Mouse (Mus musculus) spleen, postnatal 10 days (tissue): Measurements from ENCODE around the gene Pgc.

Experiments
- DNase-seq, 2 experiments: peaks; one replicate each; pipeline ENCODE4 v3.0.0; 2021 to 2022; ENCODE audit warnings: low spot score in 2 of 2

Pgc gene

DNA sequence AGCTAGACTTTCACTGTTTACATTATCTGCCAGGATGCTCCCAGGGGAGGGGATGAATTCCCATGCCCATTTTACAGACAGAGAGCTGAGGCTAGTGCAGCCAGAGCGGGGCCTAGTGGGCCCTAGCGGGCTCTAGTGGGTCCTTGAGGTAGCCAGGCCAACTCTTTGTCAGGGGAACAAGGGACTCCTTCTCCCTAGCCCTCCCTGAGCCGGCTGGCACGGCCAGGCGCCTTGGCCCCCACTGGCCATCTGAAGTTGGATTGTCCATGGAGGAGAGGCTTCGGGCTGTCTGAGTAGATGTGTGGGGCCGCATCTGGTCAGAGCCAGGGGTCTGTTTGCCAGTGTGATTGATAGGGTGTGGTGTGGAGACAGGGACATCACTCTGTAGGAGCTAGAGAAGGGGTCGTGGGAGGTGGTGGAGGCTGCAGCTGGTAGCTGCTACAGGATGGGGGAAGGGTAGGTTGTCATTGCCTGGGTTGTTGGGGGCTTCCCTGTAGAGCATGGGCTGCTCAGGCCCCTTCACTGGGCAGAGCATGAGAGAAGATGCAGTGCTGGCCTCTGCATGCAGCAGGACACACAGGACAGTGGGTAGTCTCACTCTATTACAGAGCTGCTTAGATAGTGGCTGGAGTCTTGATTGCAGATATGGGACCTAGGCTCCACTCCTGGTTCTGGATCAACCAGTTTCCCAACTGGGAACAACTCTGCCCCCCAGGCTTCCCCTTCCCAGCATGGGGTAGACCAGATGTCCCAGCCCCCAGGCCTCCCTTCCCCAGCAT is 57.0 kb downstream of the Pgc start:
- DNase-seq: no peak
